Mouse (Mus musculus) brain, embryonic 14.5 days (tissue): ENCODE data around the gene Itih2.

ENCODE experiments used
- CTCF ChIP-seq: fragments of 200-500 bp; IDR thresholded peaks from 2 replicates; pipeline ENCODE4 v1.5.1; 2012; ENCODE audit warnings: inconsistent platforms, mild to moderate bottlenecking, moderate library complexity, borderline replicate concordance; ENCODE audit not compliant: insufficient read depth, insufficient read length; ENCODE audit errors: extremely low read depth
- POLR2A ChIP-seq: fragments of 200-500 bp; IDR thresholded peaks from 2 replicates; pipeline ENCODE4 v1.6.1; 2012; ENCODE audit warnings: mild to moderate bottlenecking, inconsistent platforms, borderline replicate concordance; ENCODE audit not compliant: poor library complexity, insufficient read depth, insufficient read length, severe bottlenecking; ENCODE audit errors: extremely low read depth

DNA sequence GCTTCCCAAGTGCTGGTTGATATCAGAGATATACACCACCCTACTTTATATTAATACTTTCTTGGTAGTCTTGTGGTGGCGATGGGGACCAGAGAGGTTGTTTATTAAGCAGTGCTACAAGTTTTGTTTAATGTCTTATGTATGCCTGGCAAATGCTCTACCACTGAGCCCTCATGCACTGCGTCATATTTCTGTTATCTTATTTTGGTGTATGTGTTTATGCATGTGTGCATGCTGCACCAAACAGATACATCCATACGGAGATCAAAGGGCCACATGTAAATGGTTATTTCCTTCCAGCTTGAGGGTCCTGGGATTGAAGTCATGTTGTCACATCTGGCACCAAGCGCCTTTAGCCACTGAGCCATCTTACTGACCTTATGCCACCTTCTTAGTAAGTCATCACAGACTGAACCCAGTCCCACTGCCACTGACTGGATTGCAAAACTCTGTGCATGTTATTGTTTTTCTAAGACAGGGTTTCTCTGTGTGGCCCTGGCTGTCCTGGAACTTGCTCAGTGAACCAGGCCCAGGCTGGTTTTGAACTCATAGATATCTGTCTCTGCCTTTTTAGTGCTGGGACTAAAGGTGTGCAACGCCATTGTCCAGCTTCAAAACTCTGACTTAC, 49.6 kb downstream of the Itih2 start:
- TF ChIP-seq CTCF (no peak), POLR2A (no peak)
